Mouse (Mus musculus) limb, embryonic 13.5 days (tissue): ENCODE measurements at regions not wholly inside any gene's neighbourhood (a gene's known extent, or its start where the extent isn't known, plus 50 kb on each side); places are given as distances from the start of the nearest gene placed in this dataset.

Experiments used
- ATAC-seq: fragments of 200-750 bp; cut with Nextera tagmentation; 2 replicates; pipeline ENCODE4 v1.8.0; 2017; ENCODE audit warnings: low read depth, moderate number of reproducible peaks, moderate TSS enrichment; ENCODE audit not compliant: low FRiP score
- H3K27ac ChIP-seq: fragments of 300-500 bp; sonication (generic); 2 replicates; pipeline ENCODE4 v1.5.1; 2015; ENCODE audit warnings: inconsistent platforms, mild to moderate bottlenecking, moderate library complexity
- H3K27me3 ChIP-seq: fragments of 300-500 bp; sonication (generic); 2 replicates; pipeline ENCODE4 v1.6.1; 2015; ENCODE audit warnings: mild to moderate bottlenecking, inconsistent platforms
- H3K36me3 ChIP-seq: fragments of 300-500 bp; sonication (generic); 2 replicates; pipeline ENCODE4 v1.6.1; 2015; ENCODE audit warnings: inconsistent platforms, mild to moderate bottlenecking, moderate library complexity
- H3K4me1 ChIP-seq: fragments of 300-500 bp; sonication (generic); 2 replicates; pipeline ENCODE4 v1.6.1; 2015; ENCODE audit warnings: inconsistent platforms
- H3K4me2 ChIP-seq: fragments of 300-500 bp; sonication (generic); replicated peaks from 2 replicates; pipeline ENCODE4 v1.6.1; 2015; ENCODE audit warnings: inconsistent platforms, mild to moderate bottlenecking, moderate library complexity
- H3K4me3 ChIP-seq: fragments of 300-500 bp; sonication (generic); 2 replicates; pipeline ENCODE4 v1.5.1; 2015; ENCODE audit warnings: moderate library complexity, mild to moderate bottlenecking, inconsistent platforms
- H3K9ac ChIP-seq: fragments of 300-500 bp; sonication (generic); 2 replicates; pipeline ENCODE4 v1.6.1; 2015; ENCODE audit warnings: mild to moderate bottlenecking, inconsistent platforms
- H3K9me3 ChIP-seq: fragments of 300-500 bp; sonication (generic); 2 replicates; pipeline ENCODE4 v1.6.1; 2016; ENCODE audit warnings: inconsistent platforms
- WGBS: fragments of 180-500 bp; shearing (Covaris S2); methylation state at CpG from one replicate; pipeline ENCODE4 v1.1.7; 2015; 5-methylcytosine and 5-hydroxymethylcytosine counted together

- H3K36me3 ChIP-seq, result no peaks in the 10 kb centered on the region
- H3K9ac ChIP-seq, result no peak overlapping the region
- no peak overlapping the region for H3K27ac ChIP-seq
- 0 out of 2 replicates have a peak, but pooled peaks cover 3% of the 10 kb centered on the region for H3K9me3 ChIP-seq
- H3K27me3 ChIP-seq, result no peaks in the 10 kb centered on the region
- H3K4me3 ChIP-seq, result no peak overlapping the region
- no peak for ATAC-seq
- H3K4me2 ChIP-seq, result no peak overlapping the region
- H3K4me1 ChIP-seq, result 0 out of 2 replicates have a peak, but pooled peaks cover 4% of the 10 kb centered on the region
Observed at GRCm38 (mm10) chr1:35736247-35736646, 332.0 kb upstream of the Hs6st1 start.

GRCm38 (mm10) chr1:35749603-35750002 lies 318.6 kb upstream of the Hs6st1 start:
- ATAC-seq, result no peak
- H3K27me3 ChIP-seq, result no peaks in the 10 kb centered on the region
- H3K4me2 ChIP-seq, result no peak overlapping the region
- H3K9me3 ChIP-seq, result no peaks in the 10 kb centered on the region
- no peaks in the 10 kb centered on the region for H3K36me3 ChIP-seq
- H3K27ac ChIP-seq, result no peak overlapping the region
- 93% methylated on average over 7 of the region's 7 CpGs for WGBS
- H3K9ac ChIP-seq, result no peak overlapping the region
- H3K4me1 ChIP-seq, result no peaks in the 10 kb centered on the region
- H3K4me3 ChIP-seq, result no peak overlapping the region

GRCm38 (mm10) chr1:35750092-35750521 lies 318.1 kb upstream of the Hs6st1 start:
- Histone ChIP-seq H3K4me1 (no peaks in the 10 kb centered on the region), H3K9ac (no peak overlapping the region), H3K9me3 (no peaks in the 10 kb centered on the region), H3K4me2 (no peak overlapping the region), H3K36me3 (no peaks in the 10 kb centered on the region), H3K27ac (no peak overlapping the region), H3K27me3 (no peaks in the 10 kb centered on the region), H3K4me3 (no peak overlapping the region)
- ATAC-seq, result no peak
- WGBS, result 47% methylated on average over 4 of the region's 4 CpGs

- no peak overlapping the region for H3K27ac ChIP-seq
- WGBS, result 84% methylated on average over 9 of the region's 9 CpGs
- no peaks in the 10 kb centered on the region for H3K4me1 ChIP-seq
- no peak overlapping the region for H3K4me2 ChIP-seq
- no peak overlapping the region for H3K9ac ChIP-seq
- no peaks in the 10 kb centered on the region for H3K27me3 ChIP-seq
- no peak for ATAC-seq
- H3K4me3 ChIP-seq, result no peak overlapping the region
- H3K9me3 ChIP-seq, result no peaks in the 10 kb centered on the region
- H3K36me3 ChIP-seq, result no peaks in the 10 kb centered on the region
Observed at GRCm38 (mm10) chr1:35752636-35753035, 315.6 kb upstream of the Hs6st1 start.

GRCm38 (mm10) chr1:35754170-35754569 lies 314.0 kb upstream of the Hs6st1 start:
- Histone ChIP-seq H3K4me1 (peaks cover 7% of the 10 kb centered on the region; the same call in 1 of the 2 replicates), H3K4me3 (no peak overlapping the region), H3K9me3 (no peaks in the 10 kb centered on the region), H3K27ac (no peak overlapping the region), H3K9ac (no peak overlapping the region), H3K4me2 (no peak overlapping the region), H3K36me3 (no peaks in the 10 kb centered on the region), H3K27me3 (no peaks in the 10 kb centered on the region)
- no peak for ATAC-seq
- WGBS, result 81% methylated on average over 11 of the region's 11 CpGs

GRCm38 (mm10) chr1:35759010-35759409 lies 309.2 kb upstream of the Hs6st1 start:
- 29% methylated on average over 12 of the region's 12 CpGs for WGBS
- H3K4me2 ChIP-seq, result 0 out of 2 replicates have a peak overlapping the region, but pooled peaks have one; percentile 10

GRCm38 (mm10) chr1:35759600-35759999 lies 308.6 kb upstream of the Hs6st1 start:
- H3K9me3 ChIP-seq, result no peaks in the 10 kb centered on the region
- H3K27ac ChIP-seq, result no peak overlapping the region; the same call in 1 of the 2 replicates
- no peaks in the 10 kb centered on the region for H3K36me3 ChIP-seq
- H3K4me3 ChIP-seq, result no peak overlapping the region
- H3K4me2 ChIP-seq, result no peak overlapping the region
- H3K27me3 ChIP-seq, result no peaks in the 10 kb centered on the region
- no peak for ATAC-seq
- WGBS, result 86% methylated on average over 4 of the region's 4 CpGs
- H3K4me1 ChIP-seq, result peaks cover 13% of the 10 kb centered on the region; the same call in 1 of the 2 replicates
- no peak overlapping the region for H3K9ac ChIP-seq

More at GRCm38 (mm10) chr1:35759010-35759409, 309.2 kb upstream of the Hs6st1 start:
- ATAC-seq, result no peak
- Histone ChIP-seq H3K27me3 (no peaks in the 10 kb centered on the region), H3K4me1 (peaks cover 13% of the 10 kb centered on the region; the same call in 1 of the 2 replicates), H3K9ac (no peak overlapping the region), H3K4me3 (no peak overlapping the region), H3K36me3 (no peaks in the 10 kb centered on the region), H3K9me3 (no peaks in the 10 kb centered on the region), H3K27ac (no peak overlapping the region; the same call in 1 of the 2 replicates)

- Histone ChIP-seq H3K27me3 (no peaks in the 10 kb centered on the region), H3K9me3 (no peaks in the 10 kb centered on the region), H3K4me3 (no peak overlapping the region), H3K27ac (no peak overlapping the region), H3K4me2 (no peak overlapping the region), H3K4me1 (peaks cover 13% of the 10 kb centered on the region; the same call in 1 of the 2 replicates), H3K9ac (no peak overlapping the region), H3K36me3 (no peaks in the 10 kb centered on the region)
- 88% methylated on average over 9 of the region's 9 CpGs for WGBS
- ATAC-seq, result 0 out of 2 replicates have a peak, but pooled peaks have one; percentile 36
Observed at GRCm38 (mm10) chr1:35763051-35763450, 305.1 kb upstream of the Hs6st1 start.

- no peak for ATAC-seq
- Histone ChIP-seq H3K4me3 (no peak overlapping the region), H3K27me3 (no peaks in the 10 kb centered on the region), H3K4me2 (no peak overlapping the region), H3K9ac (no peak overlapping the region), H3K4me1 (peaks cover 12% of the 10 kb centered on the region; the same call in 1 of the 2 replicates), H3K36me3 (no peaks in the 10 kb centered on the region), H3K27ac (no peak overlapping the region), H3K9me3 (no peaks in the 10 kb centered on the region)
- WGBS, result 80% methylated on average over 10 of the region's 10 CpGs
Observed at GRCm38 (mm10) chr1:35763456-35763855, 304.7 kb upstream of the Hs6st1 start.

- Histone ChIP-seq H3K9ac (no peak overlapping the region), H3K27me3 (no peaks in the 10 kb centered on the region), H3K4me2 (no peak overlapping the region), H3K4me3 (no peak overlapping the region), H3K36me3 (no peaks in the 10 kb centered on the region), H3K9me3 (no peaks in the 10 kb centered on the region), H3K4me1 (peaks cover 6% of the 10 kb centered on the region; the same call in 1 of the 2 replicates), H3K27ac (no peak overlapping the region)
- ATAC-seq, result no peak
- 92% methylated on average over 1 of the region's 1 CpGs for WGBS
Observed at GRCm38 (mm10) chr1:35764068-35764467, 304.1 kb upstream of the Hs6st1 start.

- no peak overlapping the region for H3K4me3 ChIP-seq
- no peak overlapping the region for H3K4me2 ChIP-seq
- H3K27me3 ChIP-seq, result no peaks in the 10 kb centered on the region
- no peaks in the 10 kb centered on the region for H3K9me3 ChIP-seq
- no peak overlapping the region for H3K27ac ChIP-seq
- peaks cover 12% of the 10 kb centered on the region; the same call in 1 of the 2 replicates for H3K4me1 ChIP-seq
- 82% methylated on average over 4 of the region's 4 CpGs for WGBS
- ATAC-seq, result no peak
- no peaks in the 10 kb centered on the region for H3K36me3 ChIP-seq
- H3K9ac ChIP-seq, result no peak overlapping the region
Observed at GRCm38 (mm10) chr1:35765692-35766091, 302.5 kb upstream of the Hs6st1 start.

- ATAC-seq, result no peak
Observed at GRCm38 (mm10) chr1:35766271-35766670, 301.9 kb upstream of the Hs6st1 start.

GRCm38 (mm10) chr1:35772567-35772966 lies 295.6 kb upstream of the Hs6st1 start:
- H3K4me1 ChIP-seq, result 0 out of 2 replicates have a peak, but pooled peaks cover 6% of the 10 kb centered on the region
- no peak overlapping the region for H3K27ac ChIP-seq
- no peak for ATAC-seq
- no peaks in the 10 kb centered on the region for H3K27me3 ChIP-seq
- H3K4me3 ChIP-seq, result no peak overlapping the region
- no peak overlapping the region for H3K9ac ChIP-seq
- H3K4me2 ChIP-seq, result no peak overlapping the region
- H3K9me3 ChIP-seq, result no peaks in the 10 kb centered on the region
- no peaks in the 10 kb centered on the region for H3K36me3 ChIP-seq
- 84% methylated on average over 6 of the region's 6 CpGs for WGBS

More at GRCm38 (mm10) chr1:35766271-35766670, 301.9 kb upstream of the Hs6st1 start:
- H3K4me1 ChIP-seq, result peaks cover 11% of the 10 kb centered on the region; the same call in 1 of the 2 replicates
- H3K9me3 ChIP-seq, result no peaks in the 10 kb centered on the region
- no peak overlapping the region for H3K4me2 ChIP-seq
- WGBS, result 87% methylated on average over 4 of the region's 5 CpGs
- H3K36me3 ChIP-seq, result no peaks in the 10 kb centered on the region
- no peak overlapping the region for H3K4me3 ChIP-seq
- H3K27ac ChIP-seq, result no peak overlapping the region
- H3K27me3 ChIP-seq, result no peaks in the 10 kb centered on the region
- no peak overlapping the region for H3K9ac ChIP-seq
